Mouse (Mus musculus) liver, postnatal 0 days (tissue): ENCODE measurements around the gene Neurl1b. TPM values are rescaled to one million over a fixed set of nuclear protein-coding genes. Genes with fewer than 3 reads are reported as not detected.
A peak's percentile ranks its signal among the peaks of the same experiment; 100 is the strongest.

ENCODE experiments used
- ATAC-seq: fragments of 200-750 bp; cut with Nextera tagmentation; 2 replicates; pipeline ENCODE4 v1.8.0; 2017; ENCODE audit warnings: mild to moderate bottlenecking, moderate library complexity
- DNase-seq: peaks from one replicate; pipeline ENCODE4 v3.0.0-alpha.2; 2016
- H3K27ac ChIP-seq: fragments of 300-500 bp; sonication (generic); 2 replicates; pipeline ENCODE4 v1.5.1; 2014; ENCODE audit warnings: antibody characterized with exemption, moderate library complexity, mild to moderate bottlenecking, low read depth
- H3K27me3 ChIP-seq: fragments of 300-500 bp; sonication (generic); 2 replicates; pipeline ENCODE4 v1.6.1; 2014; ENCODE audit warnings: low read length, control low read depth, mixed read lengths; ENCODE audit not compliant: insufficient read depth
- H3K36me3 ChIP-seq: fragments of 300-500 bp; sonication (generic); replicated peaks from 2 replicates; pipeline ENCODE4 v1.6.1; 2014; ENCODE audit warnings: mild to moderate bottlenecking, control low read depth, low read length, moderate library complexity, mixed read lengths; ENCODE audit not compliant: insufficient read depth
- H3K4me1 ChIP-seq: fragments of 300-500 bp; sonication (generic); 2 replicates; pipeline ENCODE4 v1.6.1; 2014; ENCODE audit warnings: antibody characterized with exemption, mild to moderate bottlenecking, control low read depth; ENCODE audit not compliant: insufficient read depth
- H3K4me2 ChIP-seq: fragments of 300-500 bp; sonication (generic); 2 replicates; pipeline ENCODE4 v1.6.1; 2014; ENCODE audit warnings: low read depth, mild to moderate bottlenecking, low read length, moderate library complexity, mixed read lengths
- H3K4me3 ChIP-seq: fragments of 300-500 bp; sonication (generic); 2 replicates; pipeline ENCODE4 v1.5.1; 2014; ENCODE audit warnings: low read depth, low read length
- H3K9ac ChIP-seq: fragments of 300-500 bp; sonication (generic); replicated peaks from 2 replicates; pipeline ENCODE4 v1.6.1; 2014; ENCODE audit warnings: mild to moderate bottlenecking, moderate library complexity
- H3K9me3 ChIP-seq: fragments of 300-500 bp; sonication (generic); 2 replicates; pipeline ENCODE4 v1.6.1; 2016; ENCODE audit warnings: mild to moderate bottlenecking, control low read depth, low read length, mixed read lengths
- CTCF ChIP-seq: sonication (generic); IDR thresholded peaks from 2 replicates; pipeline ENCODE4 v1.5.1; 2016; ENCODE audit warnings: antibody characterized with exemption, low read depth
- EP300 ChIP-seq: IDR thresholded peaks from 2 replicates; pipeline ENCODE4 v1.6.1; 2016; ENCODE audit warnings: antibody characterized with exemption, low read depth, mild to moderate bottlenecking
- WGBS: fragments of 180-500 bp; shearing (Covaris S2); extraction: QIAGEN DNeasy Blood & Tissue Kit; methylation state at CpG from one replicate; pipeline ENCODE4 v1.1.7; 2014; ENCODE audit not compliant: insufficient replicate concordance; 5-methylcytosine and 5-hydroxymethylcytosine counted together
- polyA plus RNA-seq: library from polyadenylated mRNA; unstranded; fragments of >200 nt; fragmentation: Nextera tagmentation; extraction: Ambion mirVana; gene quantifications from 2 replicates; pipeline ENCODE4 v1.2.1, GENCODE M21; 2015

The Neurl1b gene
- polyA plus RNA-seq, 1 experiment from 2014 or later: 0.06 TPM

DNA sequence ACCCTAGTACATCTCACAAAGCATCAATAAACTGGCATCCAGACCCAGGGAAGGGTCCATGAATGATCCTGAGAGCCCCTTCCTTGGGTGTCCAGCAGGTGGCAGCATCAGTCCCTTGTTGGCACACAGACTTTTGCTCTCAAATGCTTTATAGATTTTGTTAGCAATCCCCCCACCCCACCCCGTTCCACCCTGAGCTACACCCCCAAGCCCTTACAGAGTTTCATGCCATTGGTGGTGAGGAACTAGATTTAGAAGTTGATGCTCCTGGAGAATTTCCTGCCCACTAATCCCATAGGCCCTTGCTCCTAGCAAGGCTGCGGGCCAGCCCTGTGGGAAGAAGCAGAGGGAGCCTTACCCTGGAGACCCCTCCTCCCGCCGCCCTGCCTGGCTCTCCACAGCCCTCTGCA is 52.1 kb downstream of the Neurl1b start:
- DNase-seq (peak; percentile 83), ATAC-seq (no peak)
- Histone ChIP-seq H3K9ac (no peak overlapping the region), H3K9me3 (no peaks in the 10 kb centered on the region), H3K27me3 (no peaks in the 10 kb centered on the region), H3K27ac (no peak overlapping the region; the same call in 1 of the 2 replicates), H3K36me3 (no peaks in the 10 kb centered on the region), H3K4me1 (peaks cover 3% of the 10 kb centered on the region; the same call in 1 of the 2 replicates), H3K4me3 (no peak overlapping the region), H3K4me2 (no peak overlapping the region)
- WGBS: 22% methylated on average over 4 of the region's 4 CpGs
- TF ChIP-seq EP300 (no peak), CTCF (peak; percentile 89)

GRCm38 (mm10) chr17:26467619-26468018 is 53.0 kb downstream of the Neurl1b start:
- no peak overlapping the region for H3K27ac ChIP-seq
- DNase-seq: no peak
- no peak overlapping the region for H3K9ac ChIP-seq
- 75% methylated on average over 4 of the region's 4 CpGs for WGBS
- no peaks in the 10 kb centered on the region for H3K27me3 ChIP-seq
- no peak overlapping the region for H3K4me2 ChIP-seq
- TF ChIP-seq EP300 (no peak), CTCF (no peak)
- H3K4me1 ChIP-seq: peaks cover 3% of the 10 kb centered on the region; the same call in 1 of the 2 replicates
- no peak for ATAC-seq
- H3K9me3 ChIP-seq: no peaks in the 10 kb centered on the region
- H3K4me3 ChIP-seq: no peak overlapping the region
- no peaks in the 10 kb centered on the region for H3K36me3 ChIP-seq

GRCm38 (mm10) chr17:26468102-26468894 is 53.7 kb downstream of the Neurl1b start:
- ATAC-seq (no peak), DNase-seq (no peak)
- Histone ChIP-seq H3K4me2 (no peak overlapping the region), H3K27ac (no peak overlapping the region), H3K4me3 (no peak overlapping the region), H3K9me3 (no peaks in the 10 kb centered on the region), H3K9ac (no peak overlapping the region), H3K4me1 (0 out of 2 replicates have a peak, but pooled peaks cover 3% of the 10 kb centered on the region), H3K36me3 (no peaks in the 10 kb centered on the region), H3K27me3 (no peaks in the 10 kb centered on the region)
- WGBS: 68% methylated on average over 13 of the region's 13 CpGs
- no peak for TF ChIP-seq EP300
- TF ChIP-seq CTCF: no peak

DNA sequence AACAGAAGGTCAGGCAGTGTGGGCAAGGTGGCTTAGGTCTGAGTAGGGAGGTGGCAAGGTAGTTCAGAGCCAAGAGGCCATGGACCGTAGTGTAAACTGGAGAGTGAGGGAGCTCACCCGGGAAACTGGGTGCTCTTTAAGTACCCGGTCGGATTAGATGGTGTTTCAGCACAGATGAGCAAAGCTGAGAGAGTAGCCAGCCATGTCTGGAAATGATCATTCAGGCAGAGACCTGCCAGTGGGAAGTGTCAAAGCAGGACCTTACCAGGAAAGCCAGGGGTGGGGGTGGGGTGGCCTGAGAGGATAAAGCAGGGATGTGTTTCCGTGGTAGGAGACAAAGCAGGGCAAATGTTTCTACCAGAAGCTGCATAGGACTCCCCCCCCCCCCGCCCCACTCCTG is 62.2 kb downstream of the Neurl1b start:
- H3K9ac ChIP-seq: no peak overlapping the region
- no peak overlapping the region for H3K4me3 ChIP-seq
- WGBS: 61% methylated on average over 6 of the region's 6 CpGs
- no peak overlapping the region for H3K27ac ChIP-seq
- no peaks in the 10 kb centered on the region for H3K9me3 ChIP-seq
- H3K4me2 ChIP-seq: no peak overlapping the region
- DNase-seq (no peak), ATAC-seq (no peak)
- H3K36me3 ChIP-seq: no peaks in the 10 kb centered on the region
- no peaks in the 10 kb centered on the region for H3K4me1 ChIP-seq
- TF ChIP-seq EP300: no peak
- TF ChIP-seq CTCF: no peak
- H3K27me3 ChIP-seq: no peaks in the 10 kb centered on the region

- no peak overlapping the region for H3K4me2 ChIP-seq
- 72% methylated on average over 4 of the region's 4 CpGs for WGBS
- TF ChIP-seq CTCF (no peak), EP300 (no peak)
- ATAC-seq: no peak
- H3K9me3 ChIP-seq: no peaks in the 10 kb centered on the region
- H3K27me3 ChIP-seq: no peaks in the 10 kb centered on the region
- no peak for DNase-seq
- H3K4me3 ChIP-seq: no peak overlapping the region
- H3K9ac ChIP-seq: no peak overlapping the region
- H3K36me3 ChIP-seq: no peaks in the 10 kb centered on the region
- H3K27ac ChIP-seq: no peak overlapping the region
- H3K4me1 ChIP-seq: no peaks in the 10 kb centered on the region
Observed at GRCm38 (mm10) chr17:26478672-26479071, 64.0 kb downstream of the Neurl1b start.

- Histone ChIP-seq H3K4me3 (no peak overlapping the region), H3K4me2 (no peak overlapping the region), H3K27ac (no peak overlapping the region), H3K4me1 (no peaks in the 10 kb centered on the region), H3K9ac (no peak overlapping the region), H3K36me3 (no peaks in the 10 kb centered on the region), H3K9me3 (no peaks in the 10 kb centered on the region), H3K27me3 (no peaks in the 10 kb centered on the region)
- no peak for DNase-seq
- ATAC-seq: no peak
- TF ChIP-seq CTCF (no peak), EP300 (no peak)
- WGBS: 83% methylated on average over 6 of the region's 6 CpGs
Observed at GRCm38 (mm10) chr17:26479619-26480018, 65.0 kb downstream of the Neurl1b start.
